Mouse (Mus musculus) midbrain, embryonic 16.5 days (tissue): ENCODE results near the gene Rdm1. TPM values are rescaled to one million over a fixed set of nuclear protein-coding genes. Genes with fewer than 3 reads are reported as not detected.
"Not testable (repeated sequence)": the region's sequence is repeated elsewhere in the genome, so short reads cannot be mapped to it uniquely, and the experiment has no call there.

Experiments used
- ATAC-seq: fragments of 200-750 bp; cut with Nextera tagmentation; 2 replicates; pipeline ENCODE4 v1.8.0; 2017; ENCODE audit warnings: moderate TSS enrichment
- H3K27ac ChIP-seq: fragments of 300-500 bp; sonication (generic); 2 replicates; pipeline ENCODE4 v1.5.1; 2014; ENCODE audit warnings: mild to moderate bottlenecking, low read length, mixed read lengths
- H3K27me3 ChIP-seq: fragments of 300-500 bp; sonication (generic); 2 replicates; pipeline ENCODE4 v1.6.1; 2014; ENCODE audit warnings: low read depth, low read length, mixed read lengths; ENCODE audit not compliant: control insufficient read depth, insufficient read depth
- H3K36me3 ChIP-seq: fragments of 300-500 bp; sonication (generic); 2 replicates; pipeline ENCODE4 v1.6.1; 2014; ENCODE audit warnings: mild to moderate bottlenecking, low read length, moderate library complexity, mixed read lengths; ENCODE audit not compliant: control insufficient read depth, insufficient read depth
- H3K4me1 ChIP-seq: fragments of 300-500 bp; sonication (generic); 2 replicates; pipeline ENCODE4 v1.6.1; 2014; ENCODE audit warnings: mild to moderate bottlenecking, low read length, mixed read lengths; ENCODE audit not compliant: control insufficient read depth, insufficient read depth
- H3K4me2 ChIP-seq: fragments of 300-500 bp; sonication (generic); 2 replicates; pipeline ENCODE4 v1.6.1; 2014; ENCODE audit warnings: mild to moderate bottlenecking, low read length, mixed read lengths
- H3K4me3 ChIP-seq: fragments of 300-500 bp; sonication (generic); 2 replicates; pipeline ENCODE4 v1.5.1; 2014; ENCODE audit warnings: low read depth, mild to moderate bottlenecking, low read length, moderate library complexity, mixed read lengths
- H3K9ac ChIP-seq: fragments of 300-500 bp; sonication (generic); 2 replicates; pipeline ENCODE4 v1.6.1; 2014; ENCODE audit warnings: low read depth, low read length, mixed read lengths
- H3K9me3 ChIP-seq: fragments of 300-500 bp; sonication (generic); replicated peaks from 2 replicates; pipeline ENCODE4 v1.6.1; 2014; ENCODE audit warnings: mild to moderate bottlenecking, low read length, mixed read lengths; ENCODE audit not compliant: control insufficient read depth, poor library complexity, severe bottlenecking
- WGBS: fragments of 180-500 bp; shearing (Covaris S2); extraction: QIAGEN DNeasy Blood & Tissue Kit; methylation state at CpG from one replicate; pipeline ENCODE4 v1.1.7; 2014; 5-methylcytosine and 5-hydroxymethylcytosine counted together
- polyA plus RNA-seq: library from polyadenylated mRNA; unstranded; fragments of >200 nt; fragmentation: Nextera tagmentation; extraction: Ambion mirVana; gene quantifications from 2 replicates; pipeline ENCODE4 v1.2.1, GENCODE M21; 2015

Rdm1 gene
- polyA plus RNA-seq, 1 experiment from 2014 or later: 10.6 TPM

- not testable (repeated sequence) for H3K4me3 ChIP-seq, H3K4me1 ChIP-seq, H3K36me3 ChIP-seq, H3K9ac ChIP-seq, H3K9me3 ChIP-seq, H3K27me3 ChIP-seq, ATAC-seq, H3K4me2 ChIP-seq
- H3K27ac ChIP-seq: peak overlapping the region; percentile 78
- under 1% methylated on average over 4 of the region's 4 CpGs for WGBS
Measured at GRCm38 (mm10) chr11:101645043-101645410, 18.0 kb downstream of the Rdm1 start.

GRCm38 (mm10) chr11:101645411-101646282 lies 18.7 kb downstream of the Rdm1 start:
- H3K4me3 ChIP-seq: peak overlapping the region; percentile 27
- H3K4me2 ChIP-seq: peak overlapping the region; percentile 51
- not testable (repeated sequence) for H3K4me1 ChIP-seq, H3K36me3 ChIP-seq, H3K27me3 ChIP-seq, H3K9me3 ChIP-seq
- peak overlapping the region; percentile 63 for H3K9ac ChIP-seq
- under 1% methylated on average over 38 of the region's 56 CpGs for WGBS
- peak; percentile 83 for ATAC-seq
- peak overlapping the region; percentile 90 for H3K27ac ChIP-seq

- ATAC-seq, H3K9me3 ChIP-seq, H3K36me3 ChIP-seq, H3K4me1 ChIP-seq, H3K27me3 ChIP-seq: not testable (repeated sequence)
- Histone ChIP-seq H3K4me2 (peak overlapping the region; percentile 51), H3K9ac (peak overlapping the region; percentile 63), H3K4me3 (peak overlapping the region; percentile 27), H3K27ac (peak overlapping the region; percentile 90)
- WGBS: 21% methylated on average over 8 of the region's 16 CpGs
Measured at GRCm38 (mm10) chr11:101646283-101646794, 19.3 kb downstream of the Rdm1 start.

GRCm38 (mm10) chr11:101647093-101647492 lies 20.1 kb downstream of the Rdm1 start:
- H3K9me3 ChIP-seq, H3K27ac ChIP-seq, H3K36me3 ChIP-seq, H3K4me2 ChIP-seq, H3K27me3 ChIP-seq, H3K9ac ChIP-seq, ATAC-seq, H3K4me3 ChIP-seq, H3K4me1 ChIP-seq: not testable (repeated sequence)
- 94% methylated on average over 10 of the region's 10 CpGs for WGBS

GRCm38 (mm10) chr11:101656356-101656755 lies 29.4 kb downstream of the Rdm1 start:
- Histone ChIP-seq H3K4me1 (0 out of 2 replicates have a peak, but pooled peaks cover 2% of the 10 kb centered on the region), H3K27ac (no peak overlapping the region), H3K9me3 (no peaks in the 10 kb centered on the region), H3K4me3 (no peak overlapping the region), H3K27me3 (no peaks in the 10 kb centered on the region), H3K36me3 (no peaks in the 10 kb centered on the region), H3K4me2 (no peak overlapping the region), H3K9ac (no peak overlapping the region)
- WGBS: 92% methylated on average over 4 of the region's 4 CpGs
- ATAC-seq: no peak

- WGBS: 1% methylated on average over 3 of the region's 3 CpGs
Measured at GRCm38 (mm10) chr11:101657528-101657885, 30.5 kb downstream of the Rdm1 start.

GRCm38 (mm10) chr11:101657886-101658750 lies 31.1 kb downstream of the Rdm1 start:
- not testable (repeated sequence) for H3K36me3 ChIP-seq, H3K4me1 ChIP-seq, H3K9me3 ChIP-seq, H3K27me3 ChIP-seq
- WGBS: under 1% methylated on average over 38 of the region's 40 CpGs
- Histone ChIP-seq H3K4me3 (peak overlapping the region; percentile 31), H3K27ac (peak overlapping the region; percentile 98), H3K4me2 (peak overlapping the region; percentile 56), H3K9ac (peak overlapping the region; percentile 78)
- ATAC-seq: peak; percentile 94

More at GRCm38 (mm10) chr11:101657528-101657885, 30.5 kb downstream of the Rdm1 start:
- H3K4me1 ChIP-seq: 0 out of 2 replicates have a peak, but pooled peaks cover 2% of the 10 kb centered on the region
- peak overlapping the region; percentile 98 for H3K27ac ChIP-seq
- ATAC-seq: peak; percentile 69
- H3K4me2 ChIP-seq: peak overlapping the region; percentile 56
- no peaks in the 10 kb centered on the region for H3K36me3 ChIP-seq
- no peaks in the 10 kb centered on the region for H3K9me3 ChIP-seq
- no peaks in the 10 kb centered on the region for H3K27me3 ChIP-seq
- peak overlapping the region; percentile 78 for H3K9ac ChIP-seq
- H3K4me3 ChIP-seq: peak overlapping the region; percentile 31

- Histone ChIP-seq H3K36me3 (no peaks in the 10 kb centered on the region), H3K27ac (peak overlapping the region; percentile 83), H3K4me3 (no peak overlapping the region), H3K9me3 (no peaks in the 10 kb centered on the region), H3K4me2 (peak overlapping the region; percentile 6; the same call in 1 of the 2 replicates), H3K9ac (no peak overlapping the region), H3K27me3 (no peaks in the 10 kb centered on the region), H3K4me1 (0 out of 2 replicates have a peak, but pooled peaks cover 2% of the 10 kb centered on the region)
- ATAC-seq: 0 out of 2 replicates have a peak, but pooled peaks have one; percentile 25
- 34% methylated on average over 10 of the region's 10 CpGs for WGBS
Measured at GRCm38 (mm10) chr11:101658751-101659558, 32.0 kb downstream of the Rdm1 start.
